Mouse (Mus musculus): ENCODE results near the gene Elf5. TPM values are rescaled to one million over a fixed set of nuclear protein-coding genes. Genes with fewer than 3 reads are reported as not detected.

Elf5 gene
- total and polyA plus RNA-seq, 2 experiments = not detected

GRCm38 (mm10) chr2:103466272-103466671, 54.8 kb downstream of the Elf5 start:
- 24% methylated on average over 3 of the region's 3 CpGs for WGBS
- no peak for TF ChIP-seq CTCF (IDR thresholded peaks at IDR 0.05; ENCODE audit: low read depth, low read length)
- TF ChIP-seq POLR2A (IDR thresholded peaks at IDR 0.05; ENCODE audit: extremely low read depth, insufficient read depth, low read length) = no peak
- DNase-seq (ENCODE audit: extremely low read depth, low read depth, low spot score) = peak; percentile 98

GRCm38 (mm10) chr2:103466984-103467588, 55.6 kb downstream of the Elf5 start:
- Histone ChIP-seq H3K36me3 (ENCODE audit: control insufficient read depth, insufficient read depth, low read length) (peaks cover 79% of the 10 kb centered on the region), H3K4me1 (ENCODE audit: control insufficient read depth, insufficient read depth, low read length) (peaks cover 47% of the 10 kb centered on the region), H3K79me2 (ENCODE audit: control insufficient read depth, insufficient read depth, low read length) (no peaks in the 10 kb centered on the region), H3K4me3 (ENCODE audit: insufficient read depth, low read depth, low read length) (no peak overlapping the region), H3K9ac (ENCODE audit: low read depth, low read length) (peak overlapping the region; percentile 23), H3K27ac (replicated peaks; ENCODE audit: insufficient read depth, low read depth, low read length) (peak overlapping the region; percentile 81), H3K27me3 (ENCODE audit: control insufficient read depth, insufficient read depth, low read length) (no peaks in the 10 kb centered on the region)
- 21% methylated on average over 10 of the region's 10 CpGs for WGBS
- no peak for TF ChIP-seq POLR2A (IDR thresholded peaks at IDR 0.05; ENCODE audit: extremely low read depth, insufficient read depth, low read length)
- TF ChIP-seq CTCF (IDR thresholded peaks at IDR 0.05; ENCODE audit: low read depth, low read length) = no peak
- peak; percentile 99 for DNase-seq (ENCODE audit: extremely low read depth, low read depth, low spot score)

More at GRCm38 (mm10) chr2:103466272-103466671, 54.8 kb downstream of the Elf5 start:
- Histone ChIP-seq H3K4me1 (ENCODE audit: control insufficient read depth, insufficient read depth, low read length) (peaks cover 48% of the 10 kb centered on the region), H3K79me2 (ENCODE audit: control insufficient read depth, insufficient read depth, low read length) (no peaks in the 10 kb centered on the region), H3K4me3 (ENCODE audit: insufficient read depth, low read depth, low read length) (no peak overlapping the region), H3K36me3 (ENCODE audit: control insufficient read depth, insufficient read depth, low read length) (peaks cover 81% of the 10 kb centered on the region), H3K9ac (ENCODE audit: low read depth, low read length) (peak overlapping the region; percentile 77), H3K27me3 (ENCODE audit: control insufficient read depth, insufficient read depth, low read length) (no peaks in the 10 kb centered on the region), H3K27ac (replicated peaks; ENCODE audit: insufficient read depth, low read depth, low read length) (peak overlapping the region; percentile 96)

- Histone ChIP-seq H3K36me3 (ENCODE audit: control insufficient read depth, insufficient read depth, low read length) (peaks cover 76% of the 10 kb centered on the region), H3K4me3 (ENCODE audit: insufficient read depth, low read depth, low read length) (no peak overlapping the region), H3K27ac (replicated peaks; ENCODE audit: insufficient read depth, low read depth, low read length) (0 out of 2 replicates have a peak overlapping the region, but pooled peaks have one; percentile 20), H3K79me2 (ENCODE audit: control insufficient read depth, insufficient read depth, low read length) (peaks cover 16% of the 10 kb centered on the region; the same call in 1 of the 2 replicates), H3K27me3 (ENCODE audit: control insufficient read depth, insufficient read depth, low read length) (no peaks in the 10 kb centered on the region), H3K4me1 (ENCODE audit: control insufficient read depth, insufficient read depth, low read length) (peaks cover 47% of the 10 kb centered on the region), H3K9ac (ENCODE audit: low read depth, low read length) (no peak overlapping the region)
- DNase-seq (ENCODE audit: extremely low read depth, low read depth, low spot score) = peak; percentile 48
- 68% methylated on average over 3 of the region's 3 CpGs for WGBS
- no peak for TF ChIP-seq POLR2A (IDR thresholded peaks at IDR 0.05; ENCODE audit: extremely low read depth, insufficient read depth, low read length)
- no peak for TF ChIP-seq CTCF (IDR thresholded peaks at IDR 0.05; ENCODE audit: low read depth, low read length)
Measured at GRCm38 (mm10) chr2:103473362-103473761, 61.9 kb downstream of the Elf5 start.

GRCm38 (mm10) chr2:103476180-103476579, 64.7 kb downstream of the Elf5 start:
- peaks cover 41% of the 10 kb centered on the region for H3K4me1 ChIP-seq (ENCODE audit: control insufficient read depth, insufficient read depth, low read length)
- no peaks in the 10 kb centered on the region for H3K27me3 ChIP-seq (ENCODE audit: control insufficient read depth, insufficient read depth, low read length)
- H3K79me2 ChIP-seq (ENCODE audit: control insufficient read depth, insufficient read depth, low read length) = peaks cover 25% of the 10 kb centered on the region; the same call in 1 of the 2 replicates
- DNase-seq (ENCODE audit: extremely low read depth, low read depth, low spot score) = no peak
- no peak overlapping the region for H3K27ac ChIP-seq (replicated peaks; ENCODE audit: insufficient read depth, low read depth, low read length)
- H3K9ac ChIP-seq (ENCODE audit: low read depth, low read length) = no peak overlapping the region
- WGBS = 47% methylated on average over 2 of the region's 2 CpGs
- TF ChIP-seq CTCF (IDR thresholded peaks at IDR 0.05; ENCODE audit: low read depth, low read length) = no peak
- TF ChIP-seq POLR2A (IDR thresholded peaks at IDR 0.05; ENCODE audit: extremely low read depth, insufficient read depth, low read length) = no peak
- H3K4me3 ChIP-seq (ENCODE audit: insufficient read depth, low read depth, low read length) = 0 out of 2 replicates have a peak overlapping the region, but pooled peaks have one; percentile 47
- peaks cover 62% of the 10 kb centered on the region for H3K36me3 ChIP-seq (ENCODE audit: control insufficient read depth, insufficient read depth, low read length)

- 36% methylated on average over 11 of the region's 11 CpGs for WGBS
- peak; percentile 57 for DNase-seq (ENCODE audit: extremely low read depth, low read depth, low spot score)
- H3K4me1 ChIP-seq (ENCODE audit: control insufficient read depth, insufficient read depth, low read length) = peaks cover 38% of the 10 kb centered on the region
- H3K27ac ChIP-seq (replicated peaks; ENCODE audit: insufficient read depth, low read depth, low read length) = peak overlapping the region; percentile 95
- peak overlapping the region; percentile 87 for H3K9ac ChIP-seq (ENCODE audit: low read depth, low read length)
- peak overlapping the region; percentile 47 for H3K4me3 ChIP-seq (ENCODE audit: insufficient read depth, low read depth, low read length)
- no peak for TF ChIP-seq POLR2A (IDR thresholded peaks at IDR 0.05; ENCODE audit: extremely low read depth, insufficient read depth, low read length)
- no peak for TF ChIP-seq CTCF (IDR thresholded peaks at IDR 0.05; ENCODE audit: low read depth, low read length)
- peaks cover 29% of the 10 kb centered on the region; the same call in 1 of the 2 replicates for H3K79me2 ChIP-seq (ENCODE audit: control insufficient read depth, insufficient read depth, low read length)
- H3K27me3 ChIP-seq (ENCODE audit: control insufficient read depth, insufficient read depth, low read length) = no peaks in the 10 kb centered on the region
- peaks cover 62% of the 10 kb centered on the region for H3K36me3 ChIP-seq (ENCODE audit: control insufficient read depth, insufficient read depth, low read length)
Measured at GRCm38 (mm10) chr2:103476657-103477056, 65.2 kb downstream of the Elf5 start.

- H3K79me2 ChIP-seq (ENCODE audit: control insufficient read depth, insufficient read depth, low read length) = peaks cover 35% of the 10 kb centered on the region; the same call in 1 of the 2 replicates
- H3K4me1 ChIP-seq (ENCODE audit: control insufficient read depth, insufficient read depth, low read length) = peaks cover 37% of the 10 kb centered on the region
- no peaks in the 10 kb centered on the region for H3K27me3 ChIP-seq (ENCODE audit: control insufficient read depth, insufficient read depth, low read length)
- TF ChIP-seq POLR2A (IDR thresholded peaks at IDR 0.05; ENCODE audit: extremely low read depth, insufficient read depth, low read length) (no peak), CTCF (IDR thresholded peaks at IDR 0.05; ENCODE audit: low read depth, low read length) (no peak)
- peak overlapping the region; percentile 2; the same call in 1 of the 2 replicates for H3K4me3 ChIP-seq (ENCODE audit: insufficient read depth, low read depth, low read length)
- WGBS = 22% methylated on average over 4 of the region's 4 CpGs
- peak overlapping the region; percentile 56 for H3K9ac ChIP-seq (ENCODE audit: low read depth, low read length)
- peak overlapping the region; percentile 42 for H3K27ac ChIP-seq (replicated peaks; ENCODE audit: insufficient read depth, low read depth, low read length)
- DNase-seq (ENCODE audit: extremely low read depth, low read depth, low spot score) = peak; percentile 98
- H3K36me3 ChIP-seq (ENCODE audit: control insufficient read depth, insufficient read depth, low read length) = peaks cover 66% of the 10 kb centered on the region
Measured at GRCm38 (mm10) chr2:103477456-103477855, 66.0 kb downstream of the Elf5 start.

All from liver, adult 2 months (tissue).